Mouse (Mus musculus) embryo, embryonic 11.5 days (tissue): Measurements from ENCODE around the gene Aagab.

Experiments
- DNase-seq: peaks from one replicate; pipeline ENCODE4 v3.0.0-alpha.2; 2012; ENCODE audit warnings: low read depth, low spot score

Gene Aagab

DNA sequence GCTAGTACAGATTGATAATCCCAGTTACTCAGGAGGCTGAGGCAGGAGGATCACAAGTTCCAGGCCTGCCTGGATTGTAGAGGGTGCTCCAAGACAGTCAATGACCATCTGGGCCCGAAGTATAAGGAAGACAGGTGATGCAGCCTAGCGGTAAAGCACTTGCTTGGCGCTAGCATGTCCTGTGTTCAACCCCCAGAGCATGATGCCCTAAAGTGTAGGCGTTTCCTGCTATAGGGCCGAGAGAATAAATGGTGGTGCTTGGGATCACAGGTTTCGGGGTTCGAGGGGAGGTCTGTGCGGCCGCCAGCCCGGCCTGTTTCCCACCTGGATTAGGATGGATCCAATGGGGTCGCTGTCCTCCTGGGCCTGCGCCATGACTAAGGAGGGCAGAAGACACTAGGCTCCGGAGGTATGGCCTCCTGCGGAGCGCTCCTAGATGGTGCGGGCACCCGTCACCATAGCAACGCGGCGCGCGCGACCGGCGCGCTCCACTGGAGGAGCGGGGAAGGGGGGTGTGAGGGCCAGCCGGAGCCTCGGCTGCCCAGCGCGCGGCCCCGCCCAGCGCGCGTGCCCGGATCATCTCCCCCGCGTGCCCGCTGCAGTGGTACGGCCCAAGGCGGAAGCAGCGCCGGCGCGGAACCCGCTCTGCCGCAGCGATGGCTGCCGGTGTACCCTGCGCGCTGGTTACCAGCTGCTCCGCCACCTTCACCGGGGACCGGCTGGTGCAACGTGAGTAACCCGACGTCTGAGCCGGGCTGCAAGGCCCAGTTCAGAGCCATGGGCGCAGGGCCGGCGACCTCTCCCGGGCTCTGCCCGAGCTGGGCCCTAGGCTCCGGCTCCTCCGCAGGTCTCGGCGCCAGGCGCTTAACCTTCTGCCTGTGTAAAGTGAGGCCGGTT is at the start of gene Aagab, which contains the start of gene Iqch:
TSS of gene Aagab (plus strand) at position 618 of the 897 bp plus-strand sequence.
TSS of gene Iqch (minus strand) at position 451 of the 897 bp plus-strand sequence.
- DNase-seq, result peak; percentile 95

GRCm38 (mm10) chr9:63553628-63554027 is 48.8 kb upstream of the Aagab start:
- DNase-seq, result no peak

- no peak for DNase-seq
Observed at GRCm38 (mm10) chr9:63555460-63555990, 46.9 kb upstream of the Aagab start.

GRCm38 (mm10) chr9:63556316-63556715 is 46.1 kb upstream of the Aagab start:
- DNase-seq, result no peak

GRCm38 (mm10) chr9:63556933-63557332 is 45.5 kb upstream of the Aagab start:
- DNase-seq, result no peak

GRCm38 (mm10) chr9:63561931-63562330 is 40.5 kb upstream of the Aagab start:
- DNase-seq, result no peak

- no peak for DNase-seq
Observed at GRCm38 (mm10) chr9:63563436-63563835, 39.0 kb upstream of the Aagab start.

DNA sequence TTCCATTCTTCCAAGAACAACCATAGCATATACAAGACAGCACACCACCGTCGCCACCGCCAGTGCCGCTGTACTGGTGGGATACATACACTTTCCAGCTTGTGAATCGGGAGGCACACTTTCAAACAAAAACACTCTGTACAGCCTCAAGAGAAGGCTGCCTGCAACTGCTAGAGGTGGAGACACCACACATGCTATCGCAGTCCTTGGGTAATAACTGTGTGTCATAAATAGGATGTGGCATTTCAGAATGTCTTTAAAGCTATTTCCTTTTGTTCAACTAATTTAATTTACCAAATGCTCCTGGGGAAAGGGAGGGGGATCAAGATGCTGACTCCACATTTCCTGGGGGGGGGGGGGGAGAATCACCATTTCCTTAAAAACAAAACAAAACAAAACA is 34.1 kb upstream of the Aagab start:
- DNase-seq, result no peak

GRCm38 (mm10) chr9:63568808-63569207 is 33.7 kb upstream of the Aagab start:
- no peak for DNase-seq

- DNase-seq, result no peak
Observed at GRCm38 (mm10) chr9:63571895-63572294, 30.6 kb upstream of the Aagab start.

DNA sequence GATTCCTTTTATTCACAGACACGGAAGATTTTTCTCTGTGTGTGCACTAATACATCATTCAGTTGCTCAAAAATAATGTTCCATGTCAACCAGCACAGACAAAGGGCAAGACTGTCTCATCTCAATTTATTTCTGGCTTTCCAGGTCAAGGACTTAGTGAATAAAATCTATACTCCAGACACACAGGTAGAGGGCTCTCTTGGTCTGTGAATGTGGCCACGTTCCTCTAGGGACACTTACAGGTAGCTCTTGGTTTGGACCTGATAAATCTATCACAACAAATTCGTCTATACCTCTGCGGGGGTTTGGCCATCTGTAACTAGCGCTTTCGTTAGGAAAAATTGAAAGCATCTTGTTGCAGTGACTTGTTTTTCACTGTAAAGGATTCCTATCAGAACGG is 29.6 kb upstream of the Aagab start:
- no peak for DNase-seq

- no peak for DNase-seq
Observed at GRCm38 (mm10) chr9:63577469-63577868, 25.0 kb upstream of the Aagab start.

GRCm38 (mm10) chr9:63579644-63580043 is 22.8 kb upstream of the Aagab start:
- DNase-seq, result no peak

DNA sequence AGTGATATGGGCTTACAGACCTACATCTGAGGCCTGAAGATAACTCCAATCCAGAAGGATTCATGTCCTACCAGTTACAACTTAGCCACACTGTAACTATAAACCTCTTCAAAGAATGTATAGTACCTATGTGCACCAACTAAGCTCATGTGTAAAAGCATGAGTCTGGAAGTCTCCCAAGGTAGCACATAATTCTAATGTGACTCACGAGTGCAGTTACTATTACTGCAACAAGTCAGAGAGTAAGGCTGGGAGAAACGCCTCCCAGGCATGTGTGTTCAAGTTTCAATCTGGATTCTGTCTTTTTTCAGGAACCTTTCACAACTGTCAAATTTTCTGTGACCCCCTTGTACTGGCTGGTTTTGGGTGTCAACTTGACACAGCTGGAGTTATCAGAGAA is 22.4 kb upstream of the Aagab start:
- DNase-seq, result no peak

- no peak for DNase-seq
Observed at GRCm38 (mm10) chr9:63581778-63582177, 20.7 kb upstream of the Aagab start.

GRCm38 (mm10) chr9:63585251-63585650 is 17.2 kb upstream of the Aagab start:
- no peak for DNase-seq

DNA sequence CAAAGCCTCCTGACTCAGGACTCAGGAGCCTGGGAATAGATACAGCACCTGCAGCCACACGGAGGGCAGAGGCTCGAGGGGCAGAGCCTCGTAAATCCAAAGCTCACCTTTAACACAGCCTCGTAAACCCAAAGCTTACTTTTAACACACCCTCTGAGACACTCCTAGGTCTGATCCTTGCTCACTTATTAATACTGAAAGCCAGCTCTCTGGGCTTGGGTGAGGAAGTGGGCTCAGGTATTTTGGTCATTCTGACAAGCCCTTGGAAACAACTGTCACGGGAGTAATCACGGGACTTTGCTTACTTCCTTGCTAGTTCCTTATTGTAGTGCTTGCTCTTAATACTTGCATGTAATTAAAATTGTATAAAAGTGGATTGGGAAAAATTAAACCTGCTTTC is 13.3 kb upstream of the Aagab start:
- no peak for DNase-seq

DNA sequence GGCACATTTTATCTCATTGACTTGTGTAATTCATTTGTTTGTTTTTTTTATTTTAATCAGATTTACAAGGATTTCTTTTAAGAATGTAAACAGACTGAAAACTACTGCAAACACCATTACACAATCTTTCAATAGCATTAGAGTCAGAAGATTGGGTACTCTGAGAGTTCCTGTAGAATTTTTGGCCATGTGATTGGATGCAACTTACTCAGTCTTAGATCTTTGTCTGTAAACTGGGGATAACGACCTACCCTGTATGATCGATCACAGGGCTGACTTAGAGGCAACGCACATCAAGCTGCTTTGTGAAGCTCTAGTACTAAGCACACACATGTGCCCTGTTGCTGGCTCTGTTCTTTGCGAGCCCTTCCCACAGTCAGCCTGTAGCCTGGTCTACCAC is 11.9 kb upstream of the Aagab start:
- no peak for DNase-seq

GRCm38 (mm10) chr9:63591661-63592256 is 10.7 kb upstream of the Aagab start:
- DNase-seq, result no peak

DNA sequence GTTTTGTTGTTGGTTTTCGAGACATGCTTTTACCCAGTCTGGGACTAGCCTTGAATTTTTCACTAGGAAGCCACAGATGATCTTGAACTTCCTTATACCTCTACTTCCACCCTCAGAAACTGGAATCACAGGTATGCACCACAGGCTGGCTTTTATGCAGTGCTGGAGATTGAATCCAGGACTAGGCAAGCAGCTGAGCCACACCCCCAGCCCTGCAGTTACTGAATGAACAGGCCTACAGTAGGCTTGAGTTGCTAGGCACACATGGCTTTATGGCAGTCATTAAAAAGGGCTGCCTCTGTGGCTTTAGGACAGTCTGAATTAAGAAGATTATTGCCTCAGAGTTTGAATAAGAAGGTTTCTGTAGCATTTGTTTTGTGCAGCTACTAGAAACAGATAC is 7.4 kb upstream of the Aagab start:
- DNase-seq, result no peak

GRCm38 (mm10) chr9:63595652-63596051 is 6.8 kb upstream of the Aagab start:
- no peak for DNase-seq

GRCm38 (mm10) chr9:63596660-63597059 is 5.8 kb upstream of the Aagab start:
- no peak for DNase-seq

DNA sequence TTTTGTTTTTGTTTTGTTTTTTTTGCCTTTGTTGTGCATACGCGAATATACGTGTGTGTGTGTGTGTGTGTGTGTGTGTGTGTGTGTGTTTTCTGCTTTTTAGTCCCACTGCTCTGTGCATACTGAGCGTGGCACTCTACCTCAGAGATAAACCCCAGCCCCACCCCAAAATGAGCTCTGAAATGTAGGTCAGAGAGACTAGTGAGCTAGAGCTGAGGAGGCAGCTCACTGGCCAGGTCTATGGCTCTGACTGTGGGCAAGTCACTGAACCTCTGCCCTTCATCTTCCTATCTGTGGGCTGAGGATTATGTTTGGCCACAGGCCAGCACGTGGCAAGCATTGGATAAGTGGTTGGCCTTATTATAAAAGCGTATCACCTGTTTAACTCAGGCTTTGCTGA is 1.4 kb downstream of the Aagab start:
- no peak for DNase-seq
